Mouse (Mus musculus) kidney, adult 11 months (tissue): Measurements from ENCODE around the gene Spata31d1d.

Experiments
- DNase-seq: peaks from one replicate; pipeline ENCODE4 v3.0.0; 2022

Spata31d1d gene

DNA sequence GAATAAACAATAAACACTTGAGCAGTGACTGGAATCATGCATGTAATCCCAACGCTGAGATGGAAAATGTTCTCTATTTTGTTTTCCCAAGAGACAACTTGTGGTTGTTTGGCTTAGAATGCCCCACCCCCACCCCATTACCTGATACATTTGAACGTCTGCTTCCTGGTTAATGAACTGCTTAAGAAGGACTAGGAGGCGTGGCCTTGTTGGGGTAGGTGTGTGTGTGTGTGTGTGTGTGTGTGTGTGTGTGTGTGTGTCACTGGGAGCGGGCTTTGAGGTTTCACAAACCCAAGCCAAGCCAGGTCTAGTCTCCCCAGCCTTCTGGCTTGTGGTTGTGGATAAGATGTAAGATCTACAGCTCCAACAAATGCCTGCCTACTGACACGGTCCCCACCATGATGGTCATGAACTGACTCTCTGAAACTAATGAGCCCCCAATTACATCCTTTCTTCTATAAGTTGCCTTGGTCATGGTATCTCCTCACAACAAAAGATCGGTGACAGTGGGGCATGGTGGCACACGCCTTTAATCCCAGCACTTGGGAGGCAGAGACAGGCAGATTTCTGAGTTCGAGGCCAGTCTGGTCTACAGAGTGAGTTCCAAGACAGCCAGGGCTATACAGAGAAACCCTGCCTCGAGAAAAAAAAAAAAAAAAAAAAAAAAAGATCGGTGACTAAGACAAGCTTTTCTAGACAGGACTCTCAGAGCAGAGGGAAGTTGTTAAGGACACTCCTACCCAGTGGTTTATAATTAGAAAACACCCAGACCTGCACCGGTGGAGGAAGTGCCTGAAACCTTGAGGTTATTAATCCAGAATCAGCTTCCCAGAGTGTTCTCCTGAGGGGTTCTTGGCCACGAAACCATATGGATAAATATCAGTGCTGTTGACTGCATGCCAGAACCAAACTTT lies 55.0 kb downstream of the Spata31d1d start:
- no peak for DNase-seq
